Mouse (Mus musculus): ENCODE data around the gene Chmp6. TPM values are rescaled to one million over a fixed set of nuclear protein-coding genes. Genes with fewer than 3 reads are reported as not detected.

Chmp6 gene
- polyA plus RNA-seq, 1 experiment from 2014 or later: 120 TPM

DNA sequence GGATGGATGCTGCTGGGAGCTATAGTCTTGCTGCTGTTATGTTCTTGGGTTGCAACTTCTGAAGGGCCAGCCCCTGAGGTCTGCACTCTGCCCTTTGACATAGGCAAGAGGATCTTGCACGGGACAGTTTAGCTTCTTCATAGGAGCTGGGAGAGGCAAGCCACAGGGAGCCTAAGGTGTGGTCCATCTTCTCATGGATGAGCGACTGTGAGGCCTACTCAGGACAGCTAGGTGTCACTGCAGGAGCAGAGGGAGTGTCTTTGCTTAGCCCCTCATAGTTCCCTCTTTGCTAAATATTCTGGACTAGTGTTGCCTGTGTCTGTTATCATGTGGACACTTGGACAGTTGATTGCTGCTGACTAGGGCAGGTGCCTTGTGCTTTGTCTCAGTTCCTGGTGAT lies 34.7 kb downstream of the Chmp6 start:
- peak; percentile 48; the same call in 1 of the 2 replicates for TF ChIP-seq CTCF (IDR thresholded peaks at IDR 0.05; ENCODE audit: low read depth)
- ATAC-seq (replicated peaks; ENCODE audit: low FRiP score, low read depth): no peak
- Histone ChIP-seq H3K9me3 (replicated peaks; ENCODE audit: low read length) (no peaks in the 10 kb centered on the region), H3K4me2 (ENCODE audit: low read length) (no peak overlapping the region), H3K4me3 (replicated peaks; ENCODE audit: low read depth, low read length) (no peak overlapping the region), H3K27ac (no peak overlapping the region), H3K36me3 (ENCODE audit: insufficient read depth, low read length) (no peaks in the 10 kb centered on the region), H3K4me1 (replicated peaks; ENCODE audit: insufficient read depth, low read length) (peaks cover 10% of the 10 kb centered on the region; the same call in 1 of the 2 replicates), H3K9ac (ENCODE audit: low read depth, low read length) (no peak overlapping the region), H3K27me3 (ENCODE audit: insufficient read depth, low read length) (no peaks in the 10 kb centered on the region)
- DNase-seq (ENCODE audit: low spot score): no peak
- 32% methylated on average over 2 of the region's 2 CpGs for WGBS

- Histone ChIP-seq H3K27ac (no peak overlapping the region), H3K4me1 (replicated peaks; ENCODE audit: insufficient read depth, low read length) (peaks cover 14% of the 10 kb centered on the region; the same call in 1 of the 2 replicates), H3K4me2 (ENCODE audit: low read length) (no peak overlapping the region), H3K4me3 (replicated peaks; ENCODE audit: low read depth, low read length) (no peak overlapping the region), H3K36me3 (ENCODE audit: insufficient read depth, low read length) (no peaks in the 10 kb centered on the region), H3K9ac (ENCODE audit: low read depth, low read length) (no peak overlapping the region), H3K9me3 (replicated peaks; ENCODE audit: low read length) (no peaks in the 10 kb centered on the region), H3K27me3 (ENCODE audit: insufficient read depth, low read length) (no peaks in the 10 kb centered on the region)
- TF ChIP-seq CTCF (IDR thresholded peaks at IDR 0.05; ENCODE audit: low read depth): no peak
- no peak for ATAC-seq (replicated peaks; ENCODE audit: low FRiP score, low read depth)
- WGBS: 64% methylated on average over 4 of the region's 4 CpGs
- DNase-seq (ENCODE audit: low spot score): no peak
Observed at GRCm38 (mm10) chr11:119948305-119948704, 35.1 kb downstream of the Chmp6 start.

DNA sequence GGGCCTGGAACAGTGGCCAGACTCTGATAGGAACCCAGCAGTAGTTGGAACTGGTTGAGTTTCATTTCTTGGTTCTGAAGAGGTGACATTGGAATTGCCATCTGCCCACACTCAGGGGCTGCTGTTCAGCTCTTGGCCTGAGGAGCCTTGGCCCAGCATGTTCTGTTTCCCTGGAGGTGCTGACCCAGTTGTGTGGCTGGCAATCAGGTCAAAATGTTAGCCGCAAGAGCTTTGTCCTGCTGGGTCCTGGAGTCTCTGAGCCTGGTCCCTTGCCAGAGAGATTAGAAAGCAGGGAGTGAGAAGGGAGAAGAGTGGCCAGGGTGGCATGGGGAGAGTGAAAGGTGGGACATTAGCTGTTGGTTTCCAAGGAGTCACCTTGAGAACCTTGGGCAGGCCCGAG lies 35.6 kb downstream of the Chmp6 start:
- H3K9ac ChIP-seq (ENCODE audit: low read depth, low read length): no peak overlapping the region
- H3K27ac ChIP-seq: no peak overlapping the region
- ATAC-seq (replicated peaks; ENCODE audit: low FRiP score, low read depth) (no peak), DNase-seq (ENCODE audit: low spot score) (no peak)
- H3K9me3 ChIP-seq (replicated peaks; ENCODE audit: low read length): no peaks in the 10 kb centered on the region
- 82% methylated on average over 2 of the region's 2 CpGs for WGBS
- no peak overlapping the region for H3K4me2 ChIP-seq (ENCODE audit: low read length)
- no peaks in the 10 kb centered on the region for H3K27me3 ChIP-seq (ENCODE audit: insufficient read depth, low read length)
- no peaks in the 10 kb centered on the region for H3K36me3 ChIP-seq (ENCODE audit: insufficient read depth, low read length)
- no peak for TF ChIP-seq CTCF (IDR thresholded peaks at IDR 0.05; ENCODE audit: low read depth)
- peaks cover 17% of the 10 kb centered on the region; the same call in 1 of the 2 replicates for H3K4me1 ChIP-seq (replicated peaks; ENCODE audit: insufficient read depth, low read length)
- no peak overlapping the region for H3K4me3 ChIP-seq (replicated peaks; ENCODE audit: low read depth, low read length)

GRCm38 (mm10) chr11:119950535-119950934 lies 37.3 kb downstream of the Chmp6 start:
- Histone ChIP-seq H3K4me3 (replicated peaks; ENCODE audit: low read depth, low read length) (no peak overlapping the region), H3K4me1 (replicated peaks; ENCODE audit: insufficient read depth, low read length) (peaks cover 20% of the 10 kb centered on the region; the same call in 1 of the 2 replicates), H3K27me3 (ENCODE audit: insufficient read depth, low read length) (no peaks in the 10 kb centered on the region), H3K4me2 (ENCODE audit: low read length) (no peak overlapping the region), H3K9me3 (replicated peaks; ENCODE audit: low read length) (no peaks in the 10 kb centered on the region), H3K9ac (ENCODE audit: low read depth, low read length) (no peak overlapping the region), H3K36me3 (ENCODE audit: insufficient read depth, low read length) (no peaks in the 10 kb centered on the region), H3K27ac (no peak overlapping the region)
- no peak for ATAC-seq (replicated peaks; ENCODE audit: low FRiP score, low read depth)
- no peak for TF ChIP-seq CTCF (IDR thresholded peaks at IDR 0.05; ENCODE audit: low read depth)
- WGBS: 96% methylated on average over 3 of the region's 3 CpGs
- no peak for DNase-seq (ENCODE audit: low spot score)

DNA sequence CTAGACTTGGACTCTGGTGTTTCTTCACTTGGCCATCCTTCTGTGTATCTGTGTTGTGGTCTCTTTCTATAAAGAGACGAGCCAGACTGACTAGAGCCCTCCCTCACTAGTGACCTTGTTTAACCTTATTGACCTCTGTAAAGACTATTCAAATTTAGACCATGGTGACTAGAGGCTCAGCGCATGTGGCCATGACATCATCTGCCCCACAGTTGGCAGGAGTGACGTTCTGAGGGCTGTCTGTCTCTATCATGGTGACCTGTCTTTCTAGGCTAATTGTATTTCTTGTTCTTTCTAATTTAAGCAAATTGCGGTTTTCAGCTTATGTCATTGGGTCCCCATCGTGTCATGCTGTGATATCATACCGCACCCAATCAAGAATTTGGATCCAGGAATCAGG lies 38.1 kb downstream of the Chmp6 start:
- no peaks in the 10 kb centered on the region for H3K36me3 ChIP-seq (ENCODE audit: insufficient read depth, low read length)
- no peaks in the 10 kb centered on the region for H3K27me3 ChIP-seq (ENCODE audit: insufficient read depth, low read length)
- H3K4me3 ChIP-seq (replicated peaks; ENCODE audit: low read depth, low read length): no peak overlapping the region
- no peak overlapping the region for H3K27ac ChIP-seq
- no peak for TF ChIP-seq CTCF (IDR thresholded peaks at IDR 0.05; ENCODE audit: low read depth)
- no peak overlapping the region for H3K9ac ChIP-seq (ENCODE audit: low read depth, low read length)
- peaks cover 22% of the 10 kb centered on the region; the same call in 1 of the 2 replicates for H3K4me1 ChIP-seq (replicated peaks; ENCODE audit: insufficient read depth, low read length)
- ATAC-seq (replicated peaks; ENCODE audit: low FRiP score, low read depth) (no peak), DNase-seq (ENCODE audit: low spot score) (no peak)
- WGBS: 94% methylated on average over 6 of the region's 6 CpGs
- H3K4me2 ChIP-seq (ENCODE audit: low read length): no peak overlapping the region
- H3K9me3 ChIP-seq (replicated peaks; ENCODE audit: low read length): no peaks in the 10 kb centered on the region

- peak; percentile 75 for DNase-seq (ENCODE audit: low spot score)
- H3K4me2 ChIP-seq (ENCODE audit: low read length): no peak overlapping the region
- H3K4me3 ChIP-seq (replicated peaks; ENCODE audit: low read depth, low read length): no peak overlapping the region
- H3K4me1 ChIP-seq (replicated peaks; ENCODE audit: insufficient read depth, low read length): peaks cover 23% of the 10 kb centered on the region; the same call in 1 of the 2 replicates
- TF ChIP-seq CTCF (IDR thresholded peaks at IDR 0.05; ENCODE audit: low read depth): no peak
- peak overlapping the region; percentile 19; the same call in 1 of the 2 replicates for H3K27ac ChIP-seq
- no peaks in the 10 kb centered on the region for H3K27me3 ChIP-seq (ENCODE audit: insufficient read depth, low read length)
- H3K36me3 ChIP-seq (ENCODE audit: insufficient read depth, low read length): no peaks in the 10 kb centered on the region
- H3K9ac ChIP-seq (ENCODE audit: low read depth, low read length): no peak overlapping the region
- H3K9me3 ChIP-seq (replicated peaks; ENCODE audit: low read length): no peaks in the 10 kb centered on the region
- WGBS: 65% methylated on average over 5 of the region's 5 CpGs
- no peak for ATAC-seq (replicated peaks; ENCODE audit: low FRiP score, low read depth)
Observed at GRCm38 (mm10) chr11:119952429-119953224, 39.4 kb downstream of the Chmp6 start.

All from kidney, postnatal 0 days (tissue).